Mouse (Mus musculus): Measurements from ENCODE around the gene 2310034G01Rik. TPM values are rescaled to one million over a fixed set of nuclear protein-coding genes. Genes with fewer than 3 reads are reported as not detected.

Gene 2310034G01Rik
- polyA plus RNA-seq (2012; rRNA removed) = 15.3 and 23.6 TPM in 2 replicates

DNA sequence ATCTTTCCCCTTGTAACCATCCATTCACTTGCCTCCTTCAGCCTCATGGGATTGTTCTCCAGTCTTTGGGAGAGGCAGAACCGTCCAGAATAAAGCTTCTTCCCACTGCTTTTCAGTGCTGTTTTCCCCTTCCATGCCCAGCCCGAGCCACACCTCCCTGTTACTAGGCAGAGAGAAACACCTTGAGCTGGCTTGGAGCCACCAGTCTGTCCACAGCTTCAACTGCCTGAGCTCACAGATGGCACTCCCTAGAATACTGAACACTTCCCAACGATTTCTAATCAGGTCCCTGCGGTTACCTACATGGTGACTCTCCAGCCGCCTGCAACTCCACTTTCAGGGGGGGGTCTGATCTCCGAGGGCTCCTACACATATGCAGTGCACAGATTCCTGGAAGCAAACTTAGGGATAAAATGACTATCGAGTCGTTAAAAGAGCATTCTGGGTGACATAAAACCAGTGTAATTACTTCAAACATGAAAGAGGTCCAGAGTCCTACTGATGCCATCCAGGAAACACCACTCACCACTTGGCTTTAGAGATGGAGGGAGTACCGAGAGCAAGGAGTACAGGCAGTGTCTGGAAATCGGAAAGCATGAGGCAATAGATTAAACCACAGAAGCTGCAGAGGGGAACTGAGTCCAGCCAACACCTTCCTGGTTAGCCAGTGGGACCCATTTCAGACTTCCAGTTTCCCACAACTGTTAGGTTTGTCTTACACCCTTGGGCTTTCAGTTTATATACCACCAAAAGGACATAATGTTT, at the start of gene 2310034G01Rik:
Gene 2310034G01Rik, minus strand, starts transcription at position 135 of the 765 bp plus-strand sequence.

DNA sequence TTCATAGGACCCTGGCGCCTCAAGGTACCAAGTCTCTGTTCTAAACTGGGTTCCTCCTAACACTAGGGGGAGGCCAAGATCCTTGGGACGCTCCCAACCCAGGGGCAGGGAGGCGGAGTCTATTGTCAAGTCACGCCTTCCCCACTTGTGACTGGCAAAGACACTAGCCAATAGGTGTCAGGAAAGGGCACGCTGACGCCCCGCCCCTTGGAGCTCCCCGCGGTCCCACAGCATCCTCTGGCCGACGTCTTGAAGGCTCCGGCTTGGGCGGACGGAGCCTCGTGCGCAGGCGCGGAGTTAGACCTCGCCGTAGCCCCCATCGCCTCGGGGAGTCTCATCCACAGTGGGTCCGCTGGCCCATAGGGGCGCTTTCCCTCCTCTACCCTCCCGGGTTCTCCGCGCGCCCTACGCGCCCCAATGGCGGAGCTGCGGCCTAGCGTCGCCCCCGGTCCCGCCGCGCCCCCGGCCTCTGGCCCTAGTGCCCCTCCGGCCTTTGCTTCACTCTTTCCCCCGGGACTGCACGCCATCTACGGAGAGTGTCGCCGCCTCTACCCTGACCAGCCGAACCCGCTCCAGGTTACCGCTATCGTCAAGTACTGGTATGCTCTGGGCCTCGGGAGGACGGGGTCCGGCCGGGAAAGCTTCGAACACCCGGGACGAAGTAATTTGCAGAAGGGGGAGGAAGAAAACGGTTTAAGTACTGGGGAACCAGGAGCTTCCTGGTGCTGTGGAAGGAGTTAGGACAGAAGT, 46.8 kb upstream of the 2310034G01Rik start, which contains the start of gene Sufu:
Gene Sufu, plus strand, starts transcription at position 211 of the 750 bp plus-strand sequence.

DNA sequence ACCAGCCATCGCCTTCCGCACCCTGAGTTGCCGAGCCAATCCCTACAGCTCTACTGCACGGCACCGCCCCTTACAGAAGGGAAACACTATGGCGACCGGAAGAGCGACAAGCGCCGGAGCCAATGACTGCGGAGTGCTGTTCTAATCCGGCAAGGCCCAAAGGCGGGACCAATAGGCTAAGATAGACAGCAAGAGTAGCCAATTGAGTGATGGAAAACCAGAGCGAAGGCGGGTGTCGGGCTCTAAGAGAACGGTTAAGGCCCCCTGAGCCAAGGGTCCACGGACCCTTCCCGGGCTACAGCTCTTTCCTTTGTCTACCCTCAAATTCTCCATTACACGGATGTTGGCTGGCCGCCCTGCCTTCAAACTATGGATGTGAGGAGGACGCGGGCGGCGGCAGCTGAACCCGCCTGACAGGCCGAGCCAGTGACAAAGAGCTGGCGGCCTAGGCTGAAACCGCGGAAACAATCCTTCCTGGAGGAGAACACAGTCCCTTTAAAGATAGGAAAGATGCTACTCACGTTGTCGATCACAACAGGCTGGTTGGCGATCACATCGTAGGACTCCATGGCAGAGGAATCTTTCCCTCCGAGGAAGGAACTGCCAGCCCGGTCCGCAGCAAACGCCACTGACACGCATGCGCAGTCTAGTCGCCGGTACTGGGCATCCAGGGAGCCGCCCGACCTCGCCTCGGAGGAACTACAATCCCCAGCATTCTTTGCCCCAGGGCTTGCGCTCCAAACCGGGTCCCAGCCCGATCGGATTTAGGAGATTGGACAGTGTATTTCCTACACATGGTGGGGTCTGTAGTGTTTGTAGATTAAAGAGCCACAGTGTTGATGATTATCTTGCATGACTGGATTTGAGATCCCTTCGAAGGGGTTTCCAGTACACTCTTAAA, 45.3 kb upstream of the 2310034G01Rik start, which contains the start of gene Actr1a:
Gene Actr1a, minus strand, starts transcription at position 640 of the 901 bp plus-strand sequence.

DNA sequence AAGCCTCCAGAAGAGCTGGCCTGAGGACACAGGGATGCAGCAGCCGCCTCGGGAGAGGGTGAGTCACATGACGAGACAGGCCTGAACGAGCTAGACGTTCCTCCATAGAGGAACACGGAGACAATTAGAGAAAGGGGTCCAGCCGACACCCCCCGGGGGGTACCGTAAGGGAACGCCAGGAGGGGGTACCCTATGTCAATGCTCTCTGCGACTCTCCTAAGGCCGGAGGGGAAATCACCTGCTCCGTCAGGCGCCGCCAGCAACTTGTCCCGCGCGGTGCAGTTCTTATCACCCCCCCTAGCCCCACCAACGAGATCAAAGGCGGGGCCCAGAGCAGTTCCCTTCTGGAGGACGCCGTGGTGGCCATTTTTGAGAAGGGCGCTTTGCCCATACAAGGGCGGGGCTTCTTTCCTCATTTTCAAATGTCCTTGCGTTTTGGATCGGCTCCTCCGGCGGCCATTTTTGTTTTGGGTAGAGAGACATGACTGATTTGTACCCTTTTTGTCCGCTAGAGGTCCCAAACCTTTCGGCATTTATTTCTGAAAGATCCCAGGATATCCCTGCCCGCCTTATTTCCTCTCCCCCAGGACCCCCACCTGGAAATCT, 11.7 kb downstream of the 2310034G01Rik start, which contains the start of gene Cuedc2:
Gene Cuedc2, minus strand, starts transcription at position 372 of the 606 bp plus-strand sequence.

DNA sequence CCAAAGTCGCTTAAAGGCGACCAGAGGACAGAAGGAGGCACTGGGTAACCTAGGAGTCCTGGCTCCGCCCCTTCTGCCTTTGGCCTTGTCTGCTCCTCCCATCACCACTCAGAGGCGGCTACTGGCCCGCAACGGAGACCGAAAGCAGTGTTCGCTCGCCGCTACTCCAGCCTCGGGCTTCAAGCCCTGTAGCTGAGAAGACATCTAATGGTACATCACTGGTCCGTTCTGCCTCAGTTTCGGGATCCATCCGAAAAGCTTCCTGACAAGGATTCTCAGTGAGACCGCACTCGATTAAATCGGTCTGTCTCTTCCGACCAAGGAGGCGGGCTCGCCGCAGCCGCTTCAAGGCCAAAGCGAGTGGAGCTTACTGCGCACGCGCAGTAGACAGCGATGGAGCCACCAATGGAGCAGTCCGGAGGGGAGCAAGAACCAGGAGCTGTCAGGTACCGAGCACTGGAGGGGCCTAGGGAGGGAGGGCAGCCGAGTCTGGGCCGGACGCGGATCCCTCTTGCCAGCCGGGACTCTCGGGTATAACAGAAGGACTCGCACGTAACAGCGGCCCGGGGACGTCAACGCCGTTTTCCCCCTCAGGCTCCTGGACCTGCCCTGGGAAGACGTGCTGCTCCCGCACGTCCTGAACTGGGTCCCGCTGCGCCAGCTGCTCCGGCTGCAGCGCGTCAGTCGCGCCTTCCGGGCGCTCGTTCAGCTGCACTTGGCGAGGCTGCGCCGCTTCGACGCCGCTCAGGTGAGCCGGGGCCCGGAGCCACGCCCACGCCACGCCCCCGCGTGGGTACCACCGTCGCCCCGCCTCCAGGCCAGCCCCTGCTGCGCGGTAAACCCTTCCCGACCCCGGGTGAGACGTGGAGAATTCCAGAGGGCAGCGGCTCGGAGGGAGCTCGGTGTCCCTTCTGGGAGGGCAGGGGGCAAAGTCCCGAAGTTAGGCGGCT, 21.7 kb downstream of the 2310034G01Rik start, which contains the start of gene Fbxl15:
Gene Fbxl15, plus strand, starts transcription at position 104 of the 950 bp plus-strand sequence.

DNA sequence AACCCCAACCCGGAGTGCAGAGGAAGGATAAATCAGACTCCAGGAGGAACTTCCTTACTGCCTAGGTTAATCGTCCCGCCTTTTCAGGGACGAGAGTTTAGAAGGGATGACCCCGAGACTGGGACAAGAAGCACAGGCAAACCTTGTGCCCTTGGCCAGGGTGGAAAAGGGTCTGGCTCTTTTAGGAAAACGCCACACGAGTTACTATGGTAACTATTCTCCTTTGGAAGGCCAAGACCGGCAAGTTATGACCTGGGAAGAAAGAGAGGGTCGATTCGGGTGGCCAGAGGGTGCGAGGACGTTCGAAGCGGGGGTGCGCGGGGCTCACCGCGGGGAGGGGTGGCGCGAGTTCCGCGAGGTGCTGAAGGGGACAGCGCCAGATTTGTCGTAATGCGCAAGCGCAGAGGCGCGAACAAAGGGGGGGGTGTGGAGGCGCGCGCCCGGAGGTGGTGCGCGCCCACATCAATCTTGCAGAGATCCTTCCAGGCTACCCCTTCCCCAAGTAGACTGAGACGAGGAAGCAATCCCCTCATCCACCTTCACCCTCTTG, 23.3 kb downstream of the 2310034G01Rik start, which contains the start of gene Psd:
Gene Psd, minus strand, starts transcription at position 401 of the 550 bp plus-strand sequence.

DNA sequence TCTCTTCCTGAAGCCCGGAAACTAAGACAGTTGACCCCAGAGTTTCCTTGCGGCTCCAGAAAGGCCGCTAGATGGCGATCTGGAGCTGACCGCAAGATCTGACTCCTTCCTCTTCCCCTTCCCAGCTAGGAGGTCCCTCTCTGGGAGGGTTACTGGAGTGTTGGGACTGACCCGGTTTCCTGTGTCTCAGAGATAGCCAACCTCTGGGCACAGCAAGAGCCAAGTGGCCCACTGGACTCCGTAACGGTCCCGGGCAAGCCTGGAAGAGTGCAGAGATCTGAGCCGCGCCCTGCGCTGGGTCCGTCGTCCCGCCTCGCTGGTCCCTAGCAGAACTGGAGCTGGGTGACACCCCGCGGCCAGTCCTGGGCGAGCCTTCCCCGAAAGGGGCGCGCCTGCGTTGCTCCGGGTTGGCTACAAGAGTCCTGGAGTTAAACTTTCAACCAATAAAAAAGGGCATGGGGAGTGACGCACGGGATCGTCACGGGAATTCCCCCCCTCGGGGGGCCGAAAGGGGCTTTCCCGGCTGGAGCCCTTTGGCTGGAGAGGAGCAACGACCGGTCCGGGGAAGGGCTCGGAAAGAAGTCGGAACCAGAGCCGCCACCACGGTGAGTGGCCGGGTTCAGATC, 45.8 kb downstream of the 2310034G01Rik start, which contains the start of gene Nfkb2:
Gene Nfkb2, plus strand, starts transcription at position 105 of the 626 bp plus-strand sequence.

Other genes with a start within 250 kb of the 2310034G01Rik start
- gene Elovl3, start 218.4 kb downstream of the 2310034G01Rik start, polyA plus RNA-seq (2012; rRNA removed) = not detected in 2 replicates
- gene Pitx3, start 202.0 kb downstream of the 2310034G01Rik start, polyA plus RNA-seq (2012; rRNA removed) = 0.11 and 0.16 TPM in 2 replicates
- gene Gbf1, start 197.8 kb downstream of the 2310034G01Rik start, polyA plus RNA-seq (2012; rRNA removed) = 74.1 and 108 TPM in 2 replicates
- 77.5 and 91.6 TPM in 2 replicates for gene Nfkb2, start 46.0 kb downstream of the 2310034G01Rik start, polyA plus RNA-seq (2012; rRNA removed)
- 127 and 146 TPM in 2 replicates for gene Psd, start 23.1 kb downstream of the 2310034G01Rik start, polyA plus RNA-seq (2012; rRNA removed)
- 44.4 and 50.7 TPM in 2 replicates for gene Fbxl15, start 22.1 kb downstream of the 2310034G01Rik start, polyA plus RNA-seq (2012; rRNA removed)
- gene Cuedc2, start 11.6 kb downstream of the 2310034G01Rik start, polyA plus RNA-seq (2012; rRNA removed) = 86.4 and 109 TPM in 2 replicates
- gene Mfsd13a, start 9.2 kb downstream of the 2310034G01Rik start, polyA plus RNA-seq (2012; rRNA removed) = 54.2 and 72.7 TPM in 2 replicates
- gene Actr1a, start 45.4 kb upstream of the 2310034G01Rik start, polyA plus RNA-seq (2012; rRNA removed) = 79.7 and 86.6 TPM in 2 replicates
- 33.3 and 37.1 TPM in 2 replicates for gene Sufu, start 46.6 kb upstream of the 2310034G01Rik start, polyA plus RNA-seq (2012; rRNA removed)
- gene Trim8, start 151.4 kb upstream of the 2310034G01Rik start, polyA plus RNA-seq (2012; rRNA removed) = 113 and 125 TPM in 2 replicates
- gene Arl3, start 222.9 kb upstream of the 2310034G01Rik start, polyA plus RNA-seq (2012; rRNA removed) = 17.9 and 22.2 TPM in 2 replicates
- 8.1 and 9.3 TPM in 2 replicates for gene Sfxn2, start 223.1 kb upstream of the 2310034G01Rik start, polyA plus RNA-seq (2012; rRNA removed)
- 64.5 and 85.6 TPM in 2 replicates for gene Wbp1l, start 248.8 kb upstream of the 2310034G01Rik start, polyA plus RNA-seq (2012; rRNA removed)